Mouse (Mus musculus) cerebellum, adult 2 months (tissue): ENCODE results near the gene Prr7. TPM values are rescaled to one million over a fixed set of nuclear protein-coding genes. Genes with fewer than 3 reads are reported as not detected.

Experiments
- DNase-seq, 2 experiments: peaks; one replicate each; pipeline ENCODE4 v3.0.0; 2021
- H3K27ac ChIP-seq: fragments of 200-500 bp; 2 replicates; pipeline ENCODE4 v1.5.1; 2012; ENCODE audit warnings: low read length, control low read depth, inconsistent platforms; ENCODE audit not compliant: insufficient read depth
- H3K27me3 ChIP-seq: fragments of 200-500 bp; 2 replicates; pipeline ENCODE4 v1.6.1; 2012; ENCODE audit warnings: inconsistent platforms, mild to moderate bottlenecking, low read length, moderate library complexity; ENCODE audit not compliant: control insufficient read depth, insufficient read depth
- H3K4me1 ChIP-seq: fragments of 200-500 bp; 2 replicates; pipeline ENCODE4 v1.6.1; 2011; ENCODE audit warnings: low read length; ENCODE audit not compliant: control insufficient read depth, insufficient read depth
- H3K4me3 ChIP-seq: fragments of 200-500 bp; replicated peaks from 2 replicates; pipeline ENCODE3; 2011; ENCODE audit warnings: mild to moderate bottlenecking, low read depth, low read length, control low read depth; ENCODE audit not compliant: insufficient read depth
- CTCF ChIP-seq: fragments of 200-500 bp; IDR thresholded peaks from 2 replicates; pipeline ENCODE4 v1.5.1; 2011; ENCODE audit warnings: low read depth, mild to moderate bottlenecking, control low read depth, low read length, moderate library complexity, borderline replicate concordance; ENCODE audit not compliant: insufficient read depth
- POLR2A ChIP-seq: fragments of 200-500 bp; IDR thresholded peaks from 2 replicates; pipeline ENCODE4 v1.6.1; 2011; ENCODE audit warnings: low read length, control low read depth, borderline replicate concordance; ENCODE audit not compliant: insufficient read depth
- WGBS: fragments of 180-500 bp; shearing (Covaris S2); methylation state at CpG from one replicate; pipeline ENCODE4 v1.1.7; 2018; 5-methylcytosine and 5-hydroxymethylcytosine counted together
- polyA plus RNA-seq: library from polyadenylated mRNA; depleted of rRNA; stranded (reverse); fragments of >200 nt; gene quantifications from 2 replicates; pipeline ENCODE4 v1.2.3, GENCODE M21; 2012; rRNA removed

Prr7 gene
- polyA plus RNA-seq, 1 experiment, result 13.0 TPM

DNA sequence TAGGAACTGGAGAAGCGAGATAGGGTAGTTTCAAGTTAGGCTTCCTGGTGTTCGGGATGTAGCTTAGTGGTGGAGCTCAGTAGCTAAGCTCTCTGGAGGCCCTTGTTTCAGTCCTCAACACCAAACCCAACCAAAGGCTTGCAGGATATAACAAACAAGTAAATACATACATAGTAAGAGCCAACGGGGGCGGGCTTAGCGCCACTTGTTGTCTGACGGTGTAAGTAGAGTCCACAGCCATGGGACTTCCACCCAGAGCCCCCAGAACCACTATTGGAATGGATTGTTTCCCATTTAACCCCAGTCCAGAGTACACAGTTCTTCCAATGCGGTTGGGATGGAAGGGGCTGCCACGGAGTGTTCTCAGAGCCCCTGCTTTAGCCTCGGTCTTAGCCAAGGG is 49.8 kb downstream of the Prr7 start:
- H3K27ac ChIP-seq, result no peak overlapping the region
- 34% methylated on average over 9 of the region's 9 CpGs for WGBS
- peaks cover 5% of the 10 kb centered on the region for H3K4me1 ChIP-seq
- H3K4me3 ChIP-seq, result no peak overlapping the region
- no peak for DNase-seq
- no peaks in the 10 kb centered on the region for H3K27me3 ChIP-seq
- TF ChIP-seq POLR2A (no peak), CTCF (no peak)

DNA sequence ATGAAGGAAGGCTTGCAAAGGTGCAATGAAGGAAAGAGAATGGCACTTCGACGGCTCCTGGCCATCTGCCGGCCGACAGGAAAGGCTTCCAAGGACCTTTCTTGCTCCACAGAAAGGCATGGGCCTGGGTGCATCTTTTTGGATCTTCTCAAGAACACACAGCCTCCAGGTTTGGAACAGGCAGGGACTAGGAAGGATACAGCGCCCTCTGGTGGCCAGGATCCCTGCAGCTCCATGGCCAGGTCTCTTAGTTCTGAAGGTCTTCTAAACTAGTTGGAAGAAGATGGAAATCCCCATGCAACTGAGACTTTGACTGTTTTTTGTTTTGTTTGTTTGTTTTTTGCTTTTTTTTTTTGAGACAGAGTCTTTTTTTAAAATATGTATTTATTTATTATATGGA is 52.9 kb downstream of the Prr7 start:
- no peak overlapping the region for H3K4me3 ChIP-seq
- WGBS, result under 1% methylated on average over 5 of the region's 5 CpGs
- peak; percentile 80 to 90 for DNase-seq
- H3K4me1 ChIP-seq, result peaks cover 5% of the 10 kb centered on the region
- TF ChIP-seq POLR2A, result no peak
- peak; percentile 95 for TF ChIP-seq CTCF
- H3K27ac ChIP-seq, result no peak overlapping the region
- H3K27me3 ChIP-seq, result no peaks in the 10 kb centered on the region

DNA sequence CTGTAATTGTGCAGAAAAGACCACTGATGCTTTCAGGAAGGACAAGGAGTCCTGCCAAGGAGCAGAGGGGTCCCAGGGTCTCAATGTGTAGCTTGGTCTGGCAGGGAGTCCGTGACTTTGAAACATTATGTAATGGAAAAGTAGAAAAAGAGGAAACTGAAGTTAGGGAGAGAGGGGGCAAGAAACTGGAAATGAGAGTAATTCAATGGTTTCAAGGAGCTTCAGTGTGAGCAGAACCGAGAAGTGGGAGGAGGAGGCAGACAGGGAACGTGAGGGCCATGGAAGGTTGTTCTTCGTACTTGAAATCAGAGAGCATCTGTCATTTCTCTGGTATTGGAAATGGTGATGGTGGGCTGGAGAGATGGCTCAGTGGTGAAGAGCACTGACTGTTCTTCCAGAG is 55.5 kb downstream of the Prr7 start:
- TF ChIP-seq POLR2A (no peak), CTCF (no peak)
- Histone ChIP-seq H3K4me3 (no peak overlapping the region), H3K27me3 (no peaks in the 10 kb centered on the region), H3K27ac (no peak overlapping the region), H3K4me1 (no peaks in the 10 kb centered on the region)
- no peak for DNase-seq
- WGBS, result 27% methylated on average over 4 of the region's 4 CpGs

- 47% methylated on average over 8 of the region's 8 CpGs for WGBS
- no peaks in the 10 kb centered on the region for H3K27me3 ChIP-seq
- no peaks in the 10 kb centered on the region for H3K4me1 ChIP-seq
- DNase-seq, result no peak
- H3K4me3 ChIP-seq, result no peak overlapping the region
- H3K27ac ChIP-seq, result no peak overlapping the region
- TF ChIP-seq CTCF (no peak), POLR2A (no peak)
Measured at GRCm38 (mm10) chr13:55522730-55523129, 58.7 kb downstream of the Prr7 start.

Other genes with a start within 250 kb of the Prr7 start
- gene Prelid1, start 143.8 kb upstream of the Prr7 start, polyA plus RNA-seq, result 186 and 191 TPM in 2 replicates
- gene Rab24, start 142.3 kb upstream of the Prr7 start, polyA plus RNA-seq, result 146 and 148 TPM in 2 replicates
- gene Mxd3, start 134.4 kb upstream of the Prr7 start, polyA plus RNA-seq, result 0.17 and 0.38 TPM in 2 replicates
- 65.1 and 66.7 TPM in 2 replicates for gene Lman2, start 101.5 kb upstream of the Prr7 start, polyA plus RNA-seq
- gene Rgs14, start 94.5 kb upstream of the Prr7 start, polyA plus RNA-seq, result 0.30 and 0.46 TPM in 2 replicates
- not detected in 2 replicates for gene Slc34a1, start 66.1 kb upstream of the Prr7 start, polyA plus RNA-seq
- gene Pfn3, start 49.0 kb upstream of the Prr7 start, polyA plus RNA-seq, result not detected in 2 replicates
- gene F12, start 37.5 kb upstream of the Prr7 start, polyA plus RNA-seq, result 0.05 and 0.11 TPM in 2 replicates
- gene Grk6, start 19.2 kb upstream of the Prr7 start, polyA plus RNA-seq, result 52.7 and 53.9 TPM in 2 replicates
- gene Dbn1, start 23.8 kb downstream of the Prr7 start, polyA plus RNA-seq, result 97.4 and 108 TPM in 2 replicates
- gene Pdlim7, start 49.4 kb downstream of the Prr7 start, polyA plus RNA-seq, result 66.8 and 67.2 TPM in 2 replicates
- gene Dok3, start 65.0 kb downstream of the Prr7 start, polyA plus RNA-seq, result 9.3 and 9.8 TPM in 2 replicates
- 66.3 and 70.3 TPM in 2 replicates for gene Ddx41, start 72.4 kb downstream of the Prr7 start, polyA plus RNA-seq
- 127 and 128 TPM in 2 replicates for gene Fam193b, start 106.9 kb downstream of the Prr7 start, polyA plus RNA-seq
- 107 and 113 TPM in 2 replicates for gene Tmed9, start 109.5 kb downstream of the Prr7 start, polyA plus RNA-seq
- gene B4galt7, start 135.6 kb downstream of the Prr7 start, polyA plus RNA-seq, result 27.9 and 32.0 TPM in 2 replicates
- gene Caml, start 158.7 kb downstream of the Prr7 start, polyA plus RNA-seq, result 63.9 and 64.3 TPM in 2 replicates
- 55.3 and 58.6 TPM in 2 replicates for gene Ddx46, start 170.8 kb downstream of the Prr7 start, polyA plus RNA-seq
- gene B230219D22Rik, start 228.9 kb downstream of the Prr7 start, polyA plus RNA-seq, result 63.4 and 72.9 TPM in 2 replicates